Mouse (Mus musculus) embryonic facial prominence, embryonic 12.5 days (tissue): ENCODE data around the gene Iqcf1. TPM values are rescaled to one million over a fixed set of nuclear protein-coding genes. Genes with fewer than 3 reads are reported as not detected.
"Not testable (repeated sequence)": the region's sequence is repeated elsewhere in the genome, so short reads cannot be mapped to it uniquely, and the experiment has no call there.

Experiments used
- ATAC-seq: fragments of 200-750 bp; cut with Nextera tagmentation; 2 replicates; pipeline ENCODE4 v1.8.0; 2017; ENCODE audit not compliant: insufficient number of reproducible peaks, insufficient read depth, low FRiP score, low TSS enrichment
- H3K27ac ChIP-seq: fragments of 300-500 bp; sonication (generic); 2 replicates; pipeline ENCODE4 v1.5.1; 2016; ENCODE audit warnings: mild to moderate bottlenecking
- H3K27me3 ChIP-seq: fragments of 300-500 bp; sonication (generic); 2 replicates; pipeline ENCODE4 v1.6.1; 2016; ENCODE audit warnings: mild to moderate bottlenecking, moderate library complexity
- H3K36me3 ChIP-seq: fragments of 300-500 bp; sonication (generic); 2 replicates; pipeline ENCODE4 v1.6.1; 2016; ENCODE audit warnings: mild to moderate bottlenecking
- H3K4me1 ChIP-seq: fragments of 300-500 bp; sonication (generic); 2 replicates; pipeline ENCODE4 v1.6.1; 2016
- H3K4me2 ChIP-seq: fragments of 300-500 bp; sonication (generic); replicated peaks from 2 replicates; pipeline ENCODE4 v1.6.1; 2016; ENCODE audit warnings: mild to moderate bottlenecking, moderate library complexity
- H3K4me3 ChIP-seq: fragments of 300-500 bp; sonication (generic); 2 replicates; pipeline ENCODE4 v1.5.1; 2016; ENCODE audit warnings: mild to moderate bottlenecking
- H3K9ac ChIP-seq: fragments of 300-500 bp; sonication (generic); 2 replicates; pipeline ENCODE4 v1.6.1; 2016; ENCODE audit warnings: mild to moderate bottlenecking, moderate library complexity
- H3K9me3 ChIP-seq: fragments of 300-500 bp; sonication (generic); 2 replicates; pipeline ENCODE4 v1.6.1; 2016; ENCODE audit warnings: mild to moderate bottlenecking, moderate library complexity
- WGBS: fragments of 180-500 bp; shearing (Covaris S2); methylation state at CpG from one replicate; pipeline ENCODE4 v1.1.7; 2016; 5-methylcytosine and 5-hydroxymethylcytosine counted together
- polyA plus RNA-seq: library from polyadenylated mRNA; unstranded; fragments of >200 nt; fragmentation: Nextera tagmentation; extraction: Ambion mirVana; gene quantifications from 2 replicates; pipeline ENCODE4 v1.2.1, GENCODE M21; 2016

Gene Iqcf1
- polyA plus RNA-seq, 1 experiment from 2014 or later, result not detected

DNA sequence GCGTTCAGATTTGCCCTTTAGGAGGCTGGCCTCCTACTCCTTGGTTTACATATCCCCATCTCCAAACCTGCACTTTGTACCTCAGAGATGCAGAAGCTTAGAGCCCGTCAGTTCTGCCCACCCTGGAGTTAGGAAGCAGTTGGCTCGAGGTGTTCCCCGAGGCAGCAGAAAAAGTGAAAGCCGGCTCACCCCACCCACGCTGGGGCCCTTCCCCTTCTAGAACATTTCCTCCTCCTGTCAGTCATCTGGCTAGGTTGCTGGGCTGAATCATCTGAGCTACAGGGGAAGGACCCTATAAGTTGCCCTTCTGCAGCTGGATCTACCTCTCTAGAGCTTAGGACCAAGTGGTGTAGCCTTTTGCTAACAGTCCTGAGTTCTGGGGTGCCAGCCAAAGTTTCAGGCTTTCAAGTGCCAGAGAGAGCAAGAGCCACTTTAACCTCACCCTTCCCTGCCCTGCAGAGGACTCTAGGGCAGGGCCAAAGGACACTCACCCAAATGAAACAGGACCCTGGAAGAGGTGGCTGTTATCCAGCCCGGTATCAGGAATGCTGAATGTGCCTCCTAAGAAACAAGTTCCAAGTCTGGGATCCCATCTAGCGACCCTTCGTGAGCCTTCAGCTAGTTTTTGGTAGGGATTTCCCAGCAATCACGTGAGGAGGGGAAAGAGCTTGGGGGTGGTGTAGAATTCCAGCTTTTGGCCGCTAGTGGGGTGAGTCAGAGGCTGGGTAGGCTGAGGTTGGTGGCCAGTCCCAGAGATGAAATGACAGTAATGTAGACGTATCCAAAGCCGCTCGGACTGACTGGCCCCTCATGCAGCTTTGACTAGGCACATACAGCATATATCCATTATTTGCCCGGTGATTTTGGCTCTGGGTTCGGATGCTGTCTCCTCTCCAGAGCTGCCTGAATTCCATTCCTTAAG, 23.5 kb upstream of the Iqcf1 start:
- 27% methylated on average over 16 of the region's 16 CpGs for WGBS
- ATAC-seq, result peak; percentile 16
- Histone ChIP-seq H3K9ac (peak overlapping the region; percentile 19), H3K4me1 (peaks cover 42% of the 10 kb centered on the region), H3K9me3 (no peaks in the 10 kb centered on the region), H3K36me3 (peaks cover 10% of the 10 kb centered on the region; the same call in 1 of the 2 replicates), H3K4me3 (peak overlapping the region; percentile 83; the same call in 1 of the 2 replicates), H3K27ac (peak overlapping the region; percentile 70), H3K4me2 (peak overlapping the region; percentile 27), H3K27me3 (no peaks in the 10 kb centered on the region)

DNA sequence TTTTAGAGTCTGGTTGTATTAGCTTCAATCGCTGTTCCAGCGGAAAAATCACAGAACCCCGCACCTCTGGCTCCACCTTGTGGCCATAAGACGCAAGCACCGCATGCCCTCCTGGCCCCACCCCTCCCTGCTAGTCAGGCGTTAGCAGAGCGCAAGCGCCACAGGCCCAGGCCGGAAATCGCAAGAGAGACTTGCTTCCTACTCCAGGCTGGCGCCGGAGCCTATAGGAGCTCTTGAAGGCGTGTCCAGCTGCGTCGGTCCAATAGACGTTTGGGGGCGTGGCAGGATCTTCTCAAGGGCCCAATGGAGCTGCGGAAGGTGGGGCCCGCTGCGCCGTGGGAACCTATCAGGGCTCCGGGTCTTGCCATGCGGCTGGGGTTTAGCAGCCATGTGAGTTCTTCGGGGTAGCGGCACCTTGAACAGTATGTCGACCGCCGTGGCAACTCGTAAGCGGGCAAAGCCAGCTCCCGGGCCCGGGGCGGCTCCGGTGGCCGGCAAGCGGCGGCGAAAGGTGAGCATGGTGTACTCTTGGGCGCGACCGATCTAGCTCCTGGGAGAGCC, 22.8 kb upstream of the Iqcf1 start, which contains the start of gene Parp3:
Parp3 (minus strand) TSS at position 26 of the 561 bp plus-strand sequence.
- H3K9ac ChIP-seq, result peak within 1 kb of the TSS; percentile 71
- peak within 1 kb of the TSS; percentile 94 for H3K4me2 ChIP-seq
- peak; percentile 96 for ATAC-seq
- no peaks in the 10 kb centered on the region for H3K9me3 ChIP-seq
- no peaks in the 10 kb centered on the region for H3K27me3 ChIP-seq
- H3K4me3 ChIP-seq, result peak within 1 kb of the TSS; percentile 83
- WGBS, result under 1% methylated on average over 41 of the region's 41 CpGs
- H3K36me3 ChIP-seq, result peaks cover 15% of the 10 kb centered on the region
- H3K4me1 ChIP-seq, result peaks cover 36% of the 10 kb centered on the region
- H3K27ac ChIP-seq, result peak within 1 kb of the TSS; percentile 70

DNA sequence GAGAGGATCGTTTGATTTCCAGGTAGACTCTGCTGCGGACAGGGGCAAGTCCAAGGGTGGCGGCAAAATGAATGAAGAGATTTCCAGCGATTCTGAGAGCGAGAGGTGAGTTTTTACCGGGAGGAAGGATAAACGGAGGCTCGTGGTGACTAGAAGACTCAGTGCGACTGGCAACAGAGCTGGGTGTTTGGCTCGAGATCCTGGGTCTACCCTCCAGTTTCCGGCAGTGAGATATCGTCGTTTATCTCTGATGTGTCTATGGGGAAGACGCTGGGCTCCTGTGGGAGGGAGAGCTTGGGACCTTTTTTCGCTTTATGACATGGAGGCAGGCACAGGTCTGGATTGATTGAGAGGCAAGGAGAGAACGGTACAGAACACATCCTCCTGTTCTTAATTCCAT, 22.1 kb upstream of the Iqcf1 start:
- no peak overlapping the region for H3K27ac ChIP-seq
- peaks cover 30% of the 10 kb centered on the region for H3K4me1 ChIP-seq
- WGBS, result 3% methylated on average over 16 of the region's 16 CpGs
- no peak for ATAC-seq
- H3K9me3 ChIP-seq, result no peaks in the 10 kb centered on the region
- H3K4me3 ChIP-seq, result peak overlapping the region; percentile 83
- H3K36me3 ChIP-seq, result peaks cover 21% of the 10 kb centered on the region
- H3K27me3 ChIP-seq, result no peaks in the 10 kb centered on the region
- H3K9ac ChIP-seq, result peak overlapping the region; percentile 71
- H3K4me2 ChIP-seq, result peak overlapping the region; percentile 94

DNA sequence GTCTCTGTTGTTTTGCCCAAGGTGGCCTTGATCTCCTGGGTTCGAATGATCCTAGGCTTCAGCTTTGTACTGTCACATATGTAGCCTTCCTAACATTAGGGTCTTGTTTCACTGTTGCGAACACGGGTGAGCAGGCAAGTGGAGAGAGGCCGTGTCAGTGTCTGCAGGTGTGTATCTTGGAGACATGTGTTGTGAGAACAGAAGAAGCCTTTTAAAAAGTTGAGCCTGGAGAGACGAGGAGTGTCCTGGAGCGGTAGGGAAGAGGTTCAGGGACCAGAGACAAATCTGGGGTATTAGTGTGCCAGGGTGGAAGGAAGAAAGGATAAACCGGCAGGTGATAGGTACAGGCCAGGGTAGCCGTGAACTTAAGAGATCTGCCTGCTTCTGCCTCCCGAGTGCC, 21.7 kb upstream of the Iqcf1 start:
- peak overlapping the region; percentile 71 for H3K9ac ChIP-seq
- no peaks in the 10 kb centered on the region for H3K27me3 ChIP-seq
- H3K9me3 ChIP-seq, result no peaks in the 10 kb centered on the region
- H3K36me3 ChIP-seq, result peaks cover 26% of the 10 kb centered on the region
- ATAC-seq, result no peak
- H3K4me2 ChIP-seq, result peak overlapping the region; percentile 94
- H3K4me1 ChIP-seq, result peaks cover 30% of the 10 kb centered on the region
- peak overlapping the region; percentile 83 for H3K4me3 ChIP-seq
- 80% methylated on average over 9 of the region's 9 CpGs for WGBS
- no peak overlapping the region for H3K27ac ChIP-seq

DNA sequence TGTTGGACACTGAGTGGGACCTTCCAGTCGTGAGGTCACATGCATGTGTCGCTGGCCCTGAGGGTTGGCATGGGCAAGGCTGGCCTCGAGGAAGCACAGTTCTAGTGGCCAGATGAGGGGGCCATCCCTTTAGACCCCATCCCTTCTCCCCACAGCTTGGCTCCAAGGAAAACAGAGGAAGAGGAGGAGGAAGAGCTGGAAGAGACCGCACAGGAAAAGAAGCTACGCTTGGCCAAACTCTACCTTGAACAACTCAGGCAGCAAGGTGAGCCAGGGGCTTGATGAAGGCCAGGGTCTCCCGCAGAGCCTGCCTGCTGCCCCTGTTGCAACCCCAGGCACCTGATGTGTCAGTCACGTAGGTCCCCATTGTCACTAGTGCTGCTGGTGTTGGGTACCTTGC, 19.2 kb upstream of the Iqcf1 start:
- H3K4me2 ChIP-seq, result no peak overlapping the region
- peaks cover 15% of the 10 kb centered on the region for H3K4me1 ChIP-seq
- no peaks in the 10 kb centered on the region for H3K9me3 ChIP-seq
- no peak overlapping the region for H3K4me3 ChIP-seq
- H3K27ac ChIP-seq, result no peak overlapping the region
- H3K36me3 ChIP-seq, result peaks cover 47% of the 10 kb centered on the region
- no peak overlapping the region for H3K9ac ChIP-seq
- H3K27me3 ChIP-seq, result no peaks in the 10 kb centered on the region
- ATAC-seq, result no peak
- 90% methylated on average over 7 of the region's 7 CpGs for WGBS

DNA sequence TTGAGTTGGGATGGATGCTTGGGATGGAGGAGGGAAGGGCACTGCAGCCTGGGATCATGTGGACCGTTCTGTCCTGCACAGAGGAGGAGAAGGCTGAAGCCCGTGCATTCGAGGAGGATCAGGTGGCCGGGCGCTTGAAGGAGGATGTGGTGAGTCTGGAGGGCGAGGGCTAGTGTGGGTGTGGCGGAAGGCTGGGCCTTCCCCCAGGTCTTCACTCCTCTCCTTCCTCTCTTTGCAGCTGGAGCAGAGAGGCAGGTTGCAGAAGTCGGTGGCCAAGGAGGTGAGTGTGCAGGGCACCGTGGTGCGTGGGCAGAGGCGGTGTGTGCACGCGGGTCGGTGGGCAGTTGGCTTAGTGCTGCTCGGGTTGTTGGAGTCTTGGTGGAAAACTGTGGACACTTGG, 18.7 kb upstream of the Iqcf1 start:
- WGBS, result 95% methylated on average over 15 of the region's 15 CpGs
- peaks cover 13% of the 10 kb centered on the region for H3K4me1 ChIP-seq
- no peaks in the 10 kb centered on the region for H3K9me3 ChIP-seq
- peaks cover 53% of the 10 kb centered on the region for H3K36me3 ChIP-seq
- no peak overlapping the region for H3K27ac ChIP-seq
- H3K9ac ChIP-seq, result no peak overlapping the region
- H3K4me2 ChIP-seq, result no peak overlapping the region
- no peaks in the 10 kb centered on the region for H3K27me3 ChIP-seq
- H3K4me3 ChIP-seq, result no peak overlapping the region
- no peak for ATAC-seq

DNA sequence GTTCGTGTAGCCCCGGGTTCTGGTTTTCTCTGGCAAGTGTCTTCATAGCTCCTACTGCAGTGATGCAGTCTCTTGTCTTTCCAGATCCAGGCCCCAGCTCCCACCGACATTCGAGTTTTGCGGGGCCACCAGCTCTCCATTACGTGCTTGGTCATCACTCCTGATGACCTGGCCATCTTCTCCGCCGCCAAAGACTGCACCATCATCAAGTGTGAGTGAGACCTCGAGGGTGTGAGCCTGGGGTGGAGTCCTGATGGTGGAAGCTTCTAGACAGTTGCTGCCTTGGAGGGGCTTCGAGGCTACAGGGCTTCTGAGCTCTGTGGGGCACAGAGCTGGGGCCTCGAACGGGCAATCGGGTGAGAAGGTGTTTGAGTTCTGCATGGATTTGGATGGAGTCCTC, 18.1 kb upstream of the Iqcf1 start:
- H3K36me3 ChIP-seq, result peaks cover 57% of the 10 kb centered on the region
- no peak for ATAC-seq
- H3K9me3 ChIP-seq, result no peaks in the 10 kb centered on the region
- no peaks in the 10 kb centered on the region for H3K27me3 ChIP-seq
- peaks cover 7% of the 10 kb centered on the region for H3K4me1 ChIP-seq
- no peak overlapping the region for H3K4me3 ChIP-seq
- H3K9ac ChIP-seq, result no peak overlapping the region
- no peak overlapping the region for H3K27ac ChIP-seq
- no peak overlapping the region for H3K4me2 ChIP-seq
- 89% methylated on average over 13 of the region's 13 CpGs for WGBS

DNA sequence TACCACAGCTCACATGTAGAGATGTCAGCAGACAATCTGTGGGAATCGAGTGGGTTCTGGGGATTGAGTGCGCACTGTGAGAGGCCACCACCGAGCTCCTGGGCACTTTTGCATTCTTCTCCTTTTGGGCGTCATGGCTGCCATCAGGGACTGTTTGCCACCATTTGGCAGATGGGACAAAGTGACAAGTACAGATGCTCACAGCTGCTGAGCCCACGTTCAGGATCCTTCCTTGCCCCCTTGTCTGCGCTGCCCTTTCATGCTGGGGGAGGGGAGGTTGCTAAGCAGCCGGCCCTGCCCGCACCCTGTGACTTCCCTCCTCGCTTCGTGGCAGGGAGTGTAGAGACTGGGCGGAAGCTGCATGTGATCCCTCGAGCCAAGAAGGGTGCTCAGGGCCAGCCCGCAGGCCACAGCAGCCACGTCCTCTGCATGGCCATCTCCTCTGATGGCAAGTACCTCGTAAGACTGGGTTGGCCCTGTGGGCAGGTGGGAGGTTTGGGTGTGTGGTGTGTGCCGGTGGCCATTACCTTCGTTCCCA, 17.1 kb upstream of the Iqcf1 start:
- Histone ChIP-seq H3K9ac (no peak overlapping the region), H3K4me3 (no peak overlapping the region), H3K27me3 (no peaks in the 10 kb centered on the region), H3K27ac (no peak overlapping the region), H3K4me2 (no peak overlapping the region), H3K4me1 (peaks cover 6% of the 10 kb centered on the region), H3K36me3 (peaks cover 57% of the 10 kb centered on the region), H3K9me3 (no peaks in the 10 kb centered on the region)
- WGBS, result 88% methylated on average over 17 of the region's 17 CpGs
- no peak for ATAC-seq

DNA sequence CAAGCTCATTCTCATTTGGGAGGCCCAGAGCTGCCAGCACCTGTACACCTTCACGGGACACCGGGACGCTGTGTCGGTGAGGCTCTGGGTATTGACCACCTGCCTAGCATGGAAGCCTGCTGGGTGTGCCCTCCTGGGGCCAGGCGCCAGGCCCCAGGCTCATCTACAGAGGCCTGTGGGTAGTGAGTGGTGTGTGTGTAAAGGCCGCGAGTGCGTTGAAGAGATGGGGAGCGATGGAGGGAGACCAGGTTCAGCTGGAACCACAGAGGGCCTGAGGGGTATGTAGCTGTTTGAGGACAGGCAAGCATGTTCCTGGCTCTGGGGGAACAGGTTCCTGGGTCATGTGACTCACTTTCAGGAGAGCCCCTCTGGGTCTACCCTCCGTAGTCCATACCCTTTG, 16.6 kb upstream of the Iqcf1 start:
- Histone ChIP-seq H3K4me3 (no peak overlapping the region), H3K36me3 (peaks cover 57% of the 10 kb centered on the region), H3K4me1 (peaks cover 2% of the 10 kb centered on the region), H3K27me3 (no peaks in the 10 kb centered on the region), H3K4me2 (no peak overlapping the region), H3K9me3 (no peaks in the 10 kb centered on the region), H3K27ac (no peak overlapping the region), H3K9ac (no peak overlapping the region)
- ATAC-seq, result no peak
- WGBS, result 97% methylated on average over 10 of the region's 10 CpGs

DNA sequence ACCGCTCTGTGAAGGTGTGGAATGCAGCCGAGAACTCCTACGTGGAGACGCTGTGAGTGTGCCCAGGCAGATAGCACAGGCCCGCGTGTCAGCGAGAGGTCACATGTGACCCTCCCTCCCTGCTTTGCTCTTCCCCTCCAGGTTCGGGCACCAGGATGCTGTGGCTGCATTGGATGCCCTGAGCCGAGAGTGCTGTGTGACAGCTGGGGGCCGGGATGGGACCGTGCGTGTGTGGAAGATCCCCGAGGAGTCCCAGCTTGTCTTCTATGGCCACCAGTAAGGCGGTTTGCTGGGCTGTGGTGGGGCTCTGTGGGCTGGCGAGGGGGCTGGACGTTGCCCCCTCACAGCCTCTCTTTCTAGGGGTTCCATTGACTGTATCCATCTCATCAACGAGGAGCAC, 16.2 kb upstream of the Iqcf1 start:
- no peak for ATAC-seq
- Histone ChIP-seq H3K9me3 (no peaks in the 10 kb centered on the region), H3K27ac (no peak overlapping the region), H3K4me1 (no peaks in the 10 kb centered on the region), H3K4me2 (no peak overlapping the region), H3K4me3 (no peak overlapping the region), H3K27me3 (no peaks in the 10 kb centered on the region), H3K9ac (no peak overlapping the region), H3K36me3 (peaks cover 57% of the 10 kb centered on the region)
- 91% methylated on average over 17 of the region's 17 CpGs for WGBS

DNA sequence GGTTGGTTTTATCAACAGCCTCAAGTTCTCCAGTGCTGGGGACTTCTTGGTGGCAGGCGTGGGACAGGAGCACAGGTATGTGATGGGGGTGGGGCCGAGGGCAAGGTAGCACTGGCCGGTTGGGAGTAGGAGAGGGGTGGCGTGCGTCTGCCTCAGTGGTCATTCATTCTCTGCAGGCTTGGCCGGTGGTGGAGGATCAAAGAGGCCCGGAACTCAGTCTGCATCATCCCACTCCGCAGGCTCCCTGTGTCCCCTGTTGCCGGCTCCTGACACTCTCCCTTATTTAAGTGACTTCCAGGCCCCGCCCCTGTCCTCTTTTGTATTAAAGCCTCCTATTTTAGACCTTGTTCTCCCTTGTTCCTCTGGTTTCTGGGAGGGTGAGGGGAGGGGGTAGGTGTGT, 14.7 kb upstream of the Iqcf1 start:
- Histone ChIP-seq H3K36me3 (peaks cover 57% of the 10 kb centered on the region), H3K27ac (no peak overlapping the region), H3K27me3 (no peaks in the 10 kb centered on the region), H3K4me1 (no peaks in the 10 kb centered on the region), H3K9ac (no peak overlapping the region), H3K4me2 (no peak overlapping the region), H3K4me3 (no peak overlapping the region), H3K9me3 (no peaks in the 10 kb centered on the region)
- WGBS, result 85% methylated on average over 10 of the region's 10 CpGs
- ATAC-seq, result no peak

DNA sequence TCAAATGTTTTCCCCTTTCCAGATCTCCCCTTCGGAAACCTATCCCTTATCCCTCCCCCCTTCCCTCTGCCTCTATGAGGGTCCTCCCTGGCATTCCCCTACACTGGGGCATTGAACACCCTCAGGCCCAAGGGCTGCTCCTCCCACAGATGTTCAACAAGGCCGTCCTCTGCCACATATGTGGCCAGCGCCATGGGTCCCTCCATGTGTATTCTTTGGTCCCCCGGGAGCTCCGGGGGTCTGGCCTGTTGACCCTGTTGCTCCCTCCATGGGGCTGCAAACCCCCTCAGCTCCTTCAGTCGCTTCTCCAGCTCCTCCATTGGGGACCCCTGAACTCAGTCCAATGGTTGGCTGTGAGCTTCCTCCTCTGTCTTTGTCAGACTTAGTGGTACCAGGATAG, 12.2 kb upstream of the Iqcf1 start:
- H3K9me3 ChIP-seq, H3K27ac ChIP-seq, H3K9ac ChIP-seq, H3K4me3 ChIP-seq, H3K4me2 ChIP-seq, H3K27me3 ChIP-seq, H3K4me1 ChIP-seq, ATAC-seq: not testable (repeated sequence)
- WGBS, result 80% methylated on average over 6 of the region's 6 CpGs
- H3K36me3 ChIP-seq, result peaks cover 36% of the 10 kb centered on the region
